In the genomic region with DNA sequence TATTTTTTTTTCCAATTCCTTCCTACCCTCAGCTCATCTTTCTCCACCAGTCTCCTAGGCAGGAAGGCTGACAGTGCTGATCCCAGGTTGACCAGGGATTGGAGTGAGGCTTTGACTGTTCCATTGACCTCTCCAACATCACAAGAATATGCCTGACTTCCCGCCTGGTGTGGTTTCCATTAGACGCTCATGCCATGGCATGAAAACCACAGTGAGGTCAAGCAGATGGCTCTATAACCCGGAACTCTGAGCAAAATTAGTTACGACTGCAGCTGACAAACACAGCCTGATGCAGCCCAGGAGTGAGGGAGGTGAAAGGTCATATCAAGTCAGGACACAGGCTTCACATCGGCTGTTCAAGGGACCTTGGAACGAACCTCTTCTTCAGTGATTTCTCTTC, we compare ENCODE assay signal across 18 mouse cellular contexts.
DNase-seq lines count a peak whose midpoint lies in the region; TF ChIP-seq lines count a peak whose summit lies in the region.
"Had no signal": no experiment of that assay in that cellular context is flagged by ENCODE, and none has a peak within 500 bp of the region (broad histone marks: within the 10 kb centered on the region; RNA-seq: fewer than 3 reads in every experiment).

No protein-coding gene starts in this region.

- H3K27me3 ChIP-seq in embryonic facial prominence, embryonic 10.5 days (replicated peaks; ENCODE audit: low read depth, poor library complexity, severe bottlenecking) = no peaks in the 10 kb centered on the region
- H3K27me3 ChIP-seq: CH12.LX; embryonic facial prominence, embryonic 12.5 days; forebrain, embryonic 15.5 days; heart, embryonic 12.5 days; Patski had no signal

- no peak overlapping the region for H3K4me3 ChIP-seq in gastrocnemius, adult 2 months
- no peak overlapping the region for H3K4me3 ChIP-seq in embryonic facial prominence, embryonic 10.5 days
- H3K4me3 ChIP-seq: embryonic facial prominence, embryonic 12.5 days; forebrain, embryonic 15.5 days; heart, adult 2 months; heart, embryonic 12.5 days had no signal

- WGBS in embryonic facial prominence, embryonic 10.5 days = 41% methylated on average over 6 of the region's 6 CpGs

- intact Hi-C loops in gastrocnemius, adult 2 months (cut with DNase I) = no loop called here

- peaks cover 14% of the 10 kb centered on the region for H3K4me1 ChIP-seq in embryonic facial prominence, embryonic 10.5 days
- H3K4me1 ChIP-seq: embryonic facial prominence, embryonic 12.5 days; forebrain, embryonic 15.5 days had no signal

- peak overlapping the region; percentile 20; the same call in 1 of the 2 replicates for H3K27ac ChIP-seq in gastrocnemius, adult 2 months
- no peak overlapping the region for H3K27ac ChIP-seq in embryonic facial prominence, embryonic 10.5 days (replicated peaks)
- H3K27ac ChIP-seq: embryonic facial prominence, embryonic 12.5 days; forebrain, embryonic 15.5 days; heart, adult 2 months had no signal

- H3K36me3 ChIP-seq in embryonic facial prominence, embryonic 10.5 days (replicated peaks) = no peaks in the 10 kb centered on the region
- H3K36me3 ChIP-seq: embryonic facial prominence, embryonic 12.5 days; forebrain, embryonic 15.5 days; heart, embryonic 12.5 days had no signal

- peak; percentile 22 for DNase-seq in gastrocnemius, adult 2 months
- no peak for DNase-seq in gastrocnemius, postnatal 25 days
- peak; percentile 11 for DNase-seq in 3134 (ENCODE audit: extremely low read depth, insufficient read length, low spot score)
- DNase-seq in embryo, embryonic 10 days (ENCODE audit: low spot score) = peak; percentile 55
- peak; percentile 36 for DNase-seq in embryonic facial prominence, embryonic 10.5 days (ENCODE audit: low spot score)
- no peak for DNase-seq in layer of hippocampus, adult 8-10 months (ENCODE audit: low spot score in 2 of 2)
- no peak for DNase-seq in kidney, adult 9 months
- no peak for DNase-seq in cerebellum, postnatal 10 days
- DNase-seq: adrenal gland, adult 2 months; adrenal gland, postnatal 25 days; cerebellum, adult 2 months; cerebellum, postnatal 14 days; heart, adult 2 months had no signal

- no peaks in the 10 kb centered on the region for H3K9me3 ChIP-seq in embryonic facial prominence, embryonic 10.5 days
- H3K9me3 ChIP-seq: embryonic facial prominence, embryonic 12.5 days; forebrain, embryonic 15.5 days; heart, embryonic 12.5 days had no signal

- TF ChIP-seq CTCF in gastrocnemius, adult 2 months (IDR thresholded peaks at IDR 0.05) = no peak

Comparison
In these comparisons a context has a peak if more than half of its experiments do, and no peak if none do; other contexts are left out.
1. DNase-seq: peak in gastrocnemius, adult 2 months (single experiment), 3134 (single experiment), embryo, embryonic 10 days (single experiment) and embryonic facial prominence, embryonic 10.5 days (single experiment); none in gastrocnemius, postnatal 25 days (single experiment), layer of hippocampus, adult 8-10 months (0 of 2), kidney, adult 9 months (single experiment) and cerebellum, postnatal 10 days (0 of 2).